In genomic region chr15:30172391-30173281, GRCm38 (mm10) we compare ENCODE assay signal across 9 mouse cellular contexts. TPM values are rescaled to one million over a fixed set of nuclear protein-coding genes. Genes with fewer than 3 reads are reported as not detected.
A peak's percentile ranks its signal among the peaks of the same experiment; 100 is the strongest.
DNase-seq lines count a peak whose midpoint lies in the region; ATAC-seq lines count a peak whose summit lies in the region.
"Had no signal": no experiment of that assay in that cellular context is flagged by ENCODE, and none has a peak within 500 bp of the region (broad histone marks: within the 10 kb centered on the region; RNA-seq: fewer than 3 reads in every experiment).

TSS of gene Ctnnd2 (plus strand) at chr15:30172593.

- no peak within 1 kb of the TSS for H3K27ac ChIP-seq in heart, embryonic 14.5 days (replicated peaks in 1 of 2; ENCODE audit: control insufficient read depth in 1 of 2, insufficient read depth in 1 of 2, low read depth in 2 of 2, low read length in 2 of 2)
- no peak within 1 kb of the TSS for H3K27ac ChIP-seq in liver, embryonic 11.5 days (ENCODE audit: low read depth, low read length)
- H3K27ac ChIP-seq in neural tube, embryonic 12.5 days: peak within 1 kb of the TSS; percentile 96

- DNase-seq in heart, adult 11 months: peak; percentile 75
- no peak for DNase-seq in heart, postnatal 25 days (ENCODE audit: low spot score)
- DNase-seq in embryo, embryonic 10.5 days (ENCODE audit: low spot score): peak; percentile 83
- peak; percentile 26 for DNase-seq in kidney, postnatal 14 days
- peak; percentile 51 for DNase-seq in liver, embryonic 11.5 days (ENCODE audit: low spot score)
- peak; percentile 4 to 6 for DNase-seq in thymus, postnatal 36 days

- peaks cover 2 to 13% of the 10 kb centered on the region in 2 experiments; a peak in 3 of 4 replicates for H3K4me1 ChIP-seq in heart, embryonic 14.5 days (ENCODE audit: control insufficient read depth in 2 of 2, insufficient read depth in 2 of 2, low read length in 2 of 2)
- no peaks in the 10 kb centered on the region; the same call in 1 of the 2 replicates for H3K4me1 ChIP-seq in liver, embryonic 11.5 days (replicated peaks; ENCODE audit: control insufficient read depth, insufficient read depth, low read length)
- H3K4me1 ChIP-seq in neural tube, embryonic 12.5 days: no peaks in the 10 kb centered on the region

- ATAC-seq in heart, embryonic 14.5 days (ENCODE audit: insufficient number of reproducible peaks, insufficient read depth, low FRiP score, low read depth): peak; percentile 47; the same call in 1 of the 2 replicates
- ATAC-seq in liver, embryonic 11.5 days (replicated peaks; ENCODE audit: low FRiP score): peak; percentile 53
- peak; percentile 90 for ATAC-seq in neural tube, embryonic 12.5 days (ENCODE audit: low FRiP score, low read depth)

- peak within 1 kb of the TSS; percentile 64 for H3K9ac ChIP-seq in heart, embryonic 14.5 days (ENCODE audit: low read length)
- no peak within 1 kb of the TSS; the same call in 1 of the 2 replicates for H3K9ac ChIP-seq in liver, embryonic 11.5 days (ENCODE audit: low read depth, low read length)
- peak within 1 kb of the TSS; percentile 82 for H3K9ac ChIP-seq in neural tube, embryonic 12.5 days

- peak within 1 kb of the TSS; percentile 66 to 81 for H3K4me3 ChIP-seq in heart, embryonic 14.5 days (ENCODE audit: control insufficient read depth in 1 of 2, insufficient read depth in 1 of 2, low read depth in 1 of 2, low read length in 2 of 2)
- peak within 1 kb of the TSS; percentile 56 for H3K4me3 ChIP-seq in liver, embryonic 11.5 days (ENCODE audit: low read depth, low read length)
- peak within 1 kb of the TSS; percentile 71 for H3K4me3 ChIP-seq in neural tube, embryonic 12.5 days

- peak within 1 kb of the TSS; percentile 98 for H3K4me2 ChIP-seq in heart, embryonic 14.5 days (ENCODE audit: low read length)
- H3K4me2 ChIP-seq in liver, embryonic 11.5 days: peak within 1 kb of the TSS; percentile 80
- peak within 1 kb of the TSS; percentile 82 for H3K4me2 ChIP-seq in neural tube, embryonic 12.5 days (replicated peaks)

- intact Hi-C loops in heart, postnatal 25 days (cut with DNase I): no loop called here

- H3K27me3 ChIP-seq in heart, embryonic 14.5 days (ENCODE audit: control insufficient read depth, insufficient read depth, low read length): peaks cover 31% of the 10 kb centered on the region
- H3K27me3 ChIP-seq in liver, embryonic 11.5 days (replicated peaks; ENCODE audit: control insufficient read depth, insufficient read depth, low read length): peaks cover 41% of the 10 kb centered on the region
- no peaks in the 10 kb centered on the region for H3K27me3 ChIP-seq in neural tube, embryonic 12.5 days (replicated peaks)
- H3K27me3 ChIP-seq: CH12.LX had no signal

- H3K9me3 ChIP-seq in heart, embryonic 14.5 days (ENCODE audit: control insufficient read depth, low read length): no peaks in the 10 kb centered on the region
- no peaks in the 10 kb centered on the region for H3K9me3 ChIP-seq in liver, embryonic 11.5 days (ENCODE audit: control insufficient read depth, low read length)
- H3K9me3 ChIP-seq in neural tube, embryonic 12.5 days: no peaks in the 10 kb centered on the region

- H3K36me3 ChIP-seq in heart, embryonic 14.5 days (ENCODE audit: control insufficient read depth, insufficient read depth, low read length): no peaks in the 10 kb centered on the region
- H3K36me3 ChIP-seq in liver, embryonic 11.5 days (ENCODE audit: control insufficient read depth, insufficient read depth, low read length): no peaks in the 10 kb centered on the region
- H3K36me3 ChIP-seq in neural tube, embryonic 12.5 days: no peaks in the 10 kb centered on the region

- under 1% methylated on average over 85 of the region's 136 CpGs for WGBS in heart, embryonic 14.5 days
- under 1% methylated on average over 64 of the region's 136 CpGs for WGBS in liver, embryonic 11.5 days
- under 1% methylated on average over 109 of the region's 136 CpGs for WGBS in neural tube, embryonic 12.5 days

RNA-seq across cellular contexts. Expression of gene Ctnnd2, which starts in this region (rescaled TPM):
- total RNA-seq in heart, postnatal 25 days (2021): under 1 TPM; 0.14 to 0.18 TPM
- polyA plus RNA-seq in heart, embryonic 14.5 days (2014; fragmentation: Nextera tagmentation; extraction: Ambion mirVana): 0.38 and 0.61 TPM in 2 replicates
- 0.85 and 1.3 TPM in 2 replicates for polyA plus RNA-seq in liver, embryonic 11.5 days (2014; fragmentation: Nextera tagmentation; extraction: Ambion mirVana)
- 41.4 and 41.6 TPM in 2 replicates for polyA plus RNA-seq in neural tube, embryonic 12.5 days (2016; fragmentation: Nextera tagmentation; extraction: Ambion mirVana)
- total RNA-seq: CH12.LX had no signal

Comparison
In these comparisons a context has a peak if more than half of its experiments do, and no peak if none do; other contexts are left out.
1. RNA of gene Ctnnd2 (polyA plus RNA-seq): 41.4 to 41.6 TPM in neural tube, embryonic 12.5 days; 0.85 to 1.3 TPM in liver, embryonic 11.5 days and 0.38 to 0.61 TPM in heart, embryonic 14.5 days; every median in the first group is over 10 times any median in the second.
2. Peak in ATAC-seq, H3K4me3 ChIP-seq, H3K9ac ChIP-seq and H3K4me2 ChIP-seq in heart, embryonic 14.5 days; RNA of the gene not detected or under 1 TPM.
3. Peak in every context shown above with its lines, with median percentiles within 50 percentile points of each other: ATAC-seq, H3K4me2 ChIP-seq and H3K4me3 ChIP-seq.